In the genomic region with DNA sequence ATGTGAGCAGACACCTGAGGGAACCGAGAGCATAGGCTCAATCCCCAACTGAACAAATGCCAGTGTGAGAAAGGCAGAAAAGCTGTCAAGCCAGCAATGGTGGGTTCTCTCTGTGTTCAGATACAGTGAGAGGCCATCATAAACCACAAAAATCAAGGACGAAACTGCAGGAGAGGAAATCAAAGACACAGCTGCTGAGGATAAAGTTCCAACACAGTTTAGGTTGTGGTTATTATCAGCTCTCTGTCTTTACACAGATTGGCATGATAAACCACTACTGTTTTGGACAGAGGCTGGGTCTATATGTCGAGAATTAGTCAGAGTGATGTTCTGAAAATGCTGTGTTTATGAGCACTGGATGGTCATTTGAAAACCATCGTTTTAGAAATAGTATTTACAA, we compare ENCODE assay signal across 27 mouse cellular contexts.
"Had no signal": no experiment of that assay in that cellular context is flagged by ENCODE, and none has a peak within 500 bp of the region (broad histone marks: within the 10 kb centered on the region; RNA-seq: fewer than 3 reads in every experiment).

No protein-coding gene starts in this region.

- H3K27me3 ChIP-seq: embryonic facial prominence, embryonic 12.5 days; embryonic facial prominence, embryonic 13.5 days; embryonic facial prominence, embryonic 15.5 days; forebrain, embryonic 15.5 days; heart, embryonic 12.5 days had no signal

- H3K4me3 ChIP-seq: embryonic facial prominence, embryonic 10.5 days; embryonic facial prominence, embryonic 12.5 days; embryonic facial prominence, embryonic 13.5 days; embryonic facial prominence, embryonic 15.5 days; erythroblast, embryonic 14.5 days; forebrain, embryonic 10.5 days; forebrain, embryonic 15.5 days; gastrocnemius, adult 2 months; heart, adult 2 months; heart, embryonic 10.5 days; heart, embryonic 12.5 days had no signal

- H3K4me1 ChIP-seq: embryonic facial prominence, embryonic 10.5 days; embryonic facial prominence, embryonic 12.5 days; embryonic facial prominence, embryonic 13.5 days; embryonic facial prominence, embryonic 15.5 days; forebrain, embryonic 10.5 days; forebrain, embryonic 15.5 days; heart, embryonic 10.5 days; heart, embryonic 12.5 days had no signal

- H3K4me2 ChIP-seq: embryonic facial prominence, embryonic 12.5 days; embryonic facial prominence, embryonic 13.5 days; embryonic facial prominence, embryonic 15.5 days; forebrain, embryonic 15.5 days; heart, embryonic 11.5 days; heart, embryonic 12.5 days had no signal

- H3K9ac ChIP-seq: embryonic facial prominence, embryonic 12.5 days; embryonic facial prominence, embryonic 13.5 days; embryonic facial prominence, embryonic 15.5 days; forebrain, embryonic 15.5 days; forebrain, postnatal 0 days; heart, embryonic 12.5 days had no signal

- ATAC-seq: forebrain, embryonic 14.5 days; forebrain, embryonic 15.5 days; forebrain, embryonic 16.5 days; forebrain, postnatal 0 days had no signal

- H3K27ac ChIP-seq: embryonic facial prominence, embryonic 10.5 days; embryonic facial prominence, embryonic 12.5 days; embryonic facial prominence, embryonic 13.5 days; embryonic facial prominence, embryonic 15.5 days; forebrain, embryonic 10.5 days; forebrain, embryonic 15.5 days; gastrocnemius, adult 2 months; heart, adult 2 months; heart, embryonic 10.5 days had no signal

- H3K9me3 ChIP-seq: embryonic facial prominence, embryonic 10.5 days; embryonic facial prominence, embryonic 12.5 days; embryonic facial prominence, embryonic 13.5 days; embryonic facial prominence, embryonic 15.5 days; forebrain, embryonic 10.5 days; forebrain, embryonic 15.5 days; heart, embryonic 10.5 days; heart, embryonic 12.5 days had no signal

- H3K36me3 ChIP-seq: embryonic facial prominence, embryonic 10.5 days; embryonic facial prominence, embryonic 12.5 days; embryonic facial prominence, embryonic 13.5 days; embryonic facial prominence, embryonic 15.5 days; forebrain, embryonic 10.5 days; forebrain, embryonic 15.5 days; heart, embryonic 10.5 days; heart, embryonic 12.5 days had no signal

- DNase-seq: cerebellum, adult 9-10 months; cerebellum, adult 9-11 months; cerebellum, postnatal 10 days; cerebellum, postnatal 14 days; cerebellum, postnatal 25 days; cerebellum, postnatal 36 days; embryo, embryonic 11 days; forebrain, postnatal 0 days; gastrocnemius, adult 2 months; gastrocnemius, postnatal 10 days; gastrocnemius, postnatal 14 days; gastrocnemius, postnatal 25 days; gastrocnemius, postnatal 36 days; heart, adult 18-20 months; heart, adult 2 months had no signal
